Mouse (Mus musculus): ENCODE measurements around the gene Mis12.

DNA sequence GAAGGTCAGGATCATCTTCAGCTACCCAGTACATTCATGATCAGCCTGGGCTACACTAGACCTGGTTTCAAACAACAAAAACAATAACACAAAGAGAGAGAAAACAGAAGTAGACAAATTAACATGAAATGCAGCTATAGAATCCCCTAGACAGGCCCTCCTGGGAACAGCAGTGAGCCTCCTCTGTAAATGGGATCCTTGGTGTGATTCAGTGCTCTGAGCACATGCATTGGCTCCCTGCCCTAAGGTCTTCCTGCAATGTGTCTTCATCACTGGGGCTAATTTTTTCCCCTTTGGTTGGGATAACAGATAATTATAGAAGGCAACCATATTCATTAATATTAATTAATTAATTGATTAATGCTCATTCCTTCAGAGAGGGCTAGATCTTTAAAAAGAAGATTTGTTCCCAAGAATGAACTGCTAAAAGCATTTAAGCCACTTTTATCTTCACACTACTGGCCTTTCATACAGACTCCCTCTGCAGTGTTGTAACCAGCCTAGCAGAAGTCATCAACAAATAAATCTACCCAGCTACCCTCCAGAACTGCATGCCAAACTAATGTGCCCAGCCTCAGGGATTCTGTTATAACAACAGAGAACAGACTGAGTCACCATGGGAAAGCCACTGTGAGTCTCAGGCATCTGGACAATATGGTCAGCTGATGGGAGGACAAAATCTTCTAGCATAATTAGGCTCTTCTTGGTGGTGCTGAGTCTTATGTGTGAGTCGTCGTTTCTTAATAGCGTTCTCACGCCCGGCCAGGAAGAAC is 20.3 kb downstream of the Mis12 start:
- TF ChIP-seq CTCF (IDR thresholded peaks at IDR 0.05; ENCODE audit: insufficient read depth, low read length) (no peak), POLR2A (IDR thresholded peaks at IDR 0.05; ENCODE audit: borderline replicate concordance, extremely low read depth, low read depth, low read length) (no peak)
